Mouse (Mus musculus) small intestine, adult 2 months (tissue): ENCODE data around the gene S100a2. TPM values are rescaled to one million over a fixed set of nuclear protein-coding genes. Genes with fewer than 3 reads are reported as not detected.

Experiments used
- H3K27ac ChIP-seq: fragments of 200-500 bp; 2 replicates; pipeline ENCODE4 v1.5.1; 2012; ENCODE audit warnings: low read depth, low read length, control low read depth, inconsistent platforms; ENCODE audit not compliant: insufficient read depth
- H3K27me3 ChIP-seq: fragments of 200-500 bp; 2 replicates; pipeline ENCODE4 v1.6.1; 2012; ENCODE audit warnings: mild to moderate bottlenecking, moderate library complexity, low read length, inconsistent platforms; ENCODE audit not compliant: control insufficient read depth, insufficient read depth
- H3K36me3 ChIP-seq: fragments of 200-500 bp; 2 replicates; pipeline ENCODE4 v1.6.1; 2012; ENCODE audit warnings: mild to moderate bottlenecking, low read length, control low read depth, inconsistent platforms; ENCODE audit not compliant: control insufficient read depth, insufficient read depth
- H3K4me1 ChIP-seq: fragments of 200-500 bp; 2 replicates; pipeline ENCODE4 v1.6.1; 2012; ENCODE audit warnings: low read length, inconsistent platforms, mixed read lengths; ENCODE audit not compliant: control insufficient read depth, insufficient read depth, insufficient read length
- H3K4me3 ChIP-seq: fragments of 200-500 bp; 2 replicates; pipeline ENCODE4 v1.5.1; 2012; ENCODE audit warnings: low read depth, mild to moderate bottlenecking, control low read depth, inconsistent platforms, low read length, moderate library complexity
- CTCF ChIP-seq: fragments of 200-500 bp; IDR thresholded peaks from 2 replicates; pipeline ENCODE4 v1.5.1; 2012; ENCODE audit warnings: low read depth, mild to moderate bottlenecking, control low read depth, inconsistent platforms, low read length, moderate library complexity, mixed read lengths; ENCODE audit not compliant: insufficient replicate concordance, insufficient read length; ENCODE audit errors: extremely low read depth
- POLR2A ChIP-seq: fragments of 200-500 bp; IDR thresholded peaks from 2 replicates; pipeline ENCODE4 v1.6.1; 2012; ENCODE audit warnings: low read depth, mild to moderate bottlenecking, control low read depth, inconsistent platforms, low read length, moderate library complexity
- WGBS: fragments of 180-500 bp; shearing (Covaris S2); methylation state at CpG from one replicate; pipeline ENCODE4 v1.1.7; 2018; 5-methylcytosine and 5-hydroxymethylcytosine counted together
- polyA plus RNA-seq: library from polyadenylated mRNA; depleted of rRNA; stranded (reverse); fragments of >200 nt; gene quantifications from 2 replicates; pipeline ENCODE4 v1.2.3, GENCODE M21; 2012

Gene S100a2
- polyA plus RNA-seq, 1 experiment: not detected

DNA sequence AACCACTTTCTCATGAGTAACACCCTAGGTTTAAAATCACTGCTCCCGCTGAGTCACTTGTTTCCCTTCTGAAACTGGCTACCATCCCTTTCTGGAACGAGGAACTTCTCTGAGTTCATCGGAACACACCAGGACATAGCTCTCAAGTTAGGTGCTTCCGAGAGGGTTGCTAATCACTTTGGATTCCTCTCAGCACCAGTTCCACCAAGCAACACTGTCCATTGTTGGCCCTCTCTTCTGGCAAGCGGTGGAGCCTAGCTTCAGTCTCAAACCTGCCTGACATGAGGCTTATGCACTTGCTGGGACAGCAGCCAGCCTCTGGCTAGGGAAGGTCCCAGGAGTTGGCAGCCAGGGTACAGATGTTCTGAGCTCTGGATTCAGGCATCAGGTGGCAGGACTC, 15.4 kb upstream of the S100a2 start:
- Histone ChIP-seq H3K4me3 (no peak overlapping the region), H3K36me3 (no peaks in the 10 kb centered on the region), H3K4me1 (peaks cover 3% of the 10 kb centered on the region; the same call in 1 of the 2 replicates), H3K27ac (no peak overlapping the region), H3K27me3 (no peaks in the 10 kb centered on the region)
- TF ChIP-seq POLR2A (no peak), CTCF (no peak)
- 78% methylated on average over 5 of the region's 5 CpGs for WGBS

- Histone ChIP-seq H3K27me3 (no peaks in the 10 kb centered on the region), H3K27ac (no peak overlapping the region), H3K36me3 (no peaks in the 10 kb centered on the region), H3K4me1 (peaks cover 3% of the 10 kb centered on the region; the same call in 1 of the 2 replicates), H3K4me3 (no peak overlapping the region)
- 49% methylated on average over 3 of the region's 3 CpGs for WGBS
- no peak for TF ChIP-seq POLR2A
- TF ChIP-seq CTCF: no peak
Measured at GRCm38 (mm10) chr3:90575320-90575719, 14.7 kb upstream of the S100a2 start.

GRCm38 (mm10) chr3:90576351-90577001, 13.6 kb upstream of the S100a2 start:
- no peak overlapping the region for H3K4me3 ChIP-seq

GRCm38 (mm10) chr3:90579433-90579832, 10.6 kb upstream of the S100a2 start:
- WGBS: 80% methylated on average over 7 of the region's 7 CpGs
- no peak overlapping the region for H3K4me3 ChIP-seq
- H3K27me3 ChIP-seq: no peaks in the 10 kb centered on the region
- no peak overlapping the region for H3K27ac ChIP-seq
- H3K4me1 ChIP-seq: peaks cover 10% of the 10 kb centered on the region; the same call in 1 of the 2 replicates
- H3K36me3 ChIP-seq: no peaks in the 10 kb centered on the region
- TF ChIP-seq POLR2A (no peak), CTCF (no peak)

More at GRCm38 (mm10) chr3:90576351-90577001, 13.6 kb upstream of the S100a2 start:
- no peaks in the 10 kb centered on the region for H3K27me3 ChIP-seq
- H3K27ac ChIP-seq: no peak overlapping the region
- peaks cover 3% of the 10 kb centered on the region; the same call in 1 of the 2 replicates for H3K4me1 ChIP-seq
- no peaks in the 10 kb centered on the region for H3K36me3 ChIP-seq
- WGBS: 73% methylated on average over 10 of the region's 10 CpGs
- TF ChIP-seq POLR2A (no peak), CTCF (no peak)

DNA sequence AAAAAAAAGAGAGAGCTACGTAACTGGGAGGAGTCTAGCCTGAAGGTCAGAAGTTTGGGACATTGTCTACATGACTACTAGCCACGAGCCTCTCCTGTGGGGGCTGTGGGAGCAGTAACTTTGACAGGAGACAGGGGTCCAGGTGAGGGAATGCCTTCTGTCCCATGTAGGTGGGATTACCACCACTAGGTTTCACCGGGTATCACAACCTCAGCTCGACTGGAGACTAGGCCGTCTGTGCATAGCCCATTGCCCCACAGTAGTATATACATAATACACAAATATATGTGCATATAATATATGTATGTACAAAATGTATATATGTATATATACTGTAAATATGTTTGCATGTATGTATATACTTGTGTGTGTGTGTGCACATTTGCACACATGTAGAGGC, 8.9 kb upstream of the S100a2 start:
- Histone ChIP-seq H3K4me3 (no peak overlapping the region), H3K36me3 (no peaks in the 10 kb centered on the region), H3K27me3 (no peaks in the 10 kb centered on the region), H3K4me1 (peaks cover 9% of the 10 kb centered on the region; the same call in 1 of the 2 replicates), H3K27ac (no peak overlapping the region)
- TF ChIP-seq CTCF (no peak), POLR2A (no peak)
- 94% methylated on average over 5 of the region's 5 CpGs for WGBS

GRCm38 (mm10) chr3:90582156-90582555, 7.9 kb upstream of the S100a2 start:
- Histone ChIP-seq H3K4me3 (no peak overlapping the region), H3K36me3 (no peaks in the 10 kb centered on the region), H3K4me1 (peaks cover 18% of the 10 kb centered on the region), H3K27ac (no peak overlapping the region), H3K27me3 (no peaks in the 10 kb centered on the region)
- 96% methylated on average over 1 of the region's 1 CpGs for WGBS
- TF ChIP-seq CTCF (peak; percentile 36; the same call in 1 of the 2 replicates), POLR2A (no peak)

DNA sequence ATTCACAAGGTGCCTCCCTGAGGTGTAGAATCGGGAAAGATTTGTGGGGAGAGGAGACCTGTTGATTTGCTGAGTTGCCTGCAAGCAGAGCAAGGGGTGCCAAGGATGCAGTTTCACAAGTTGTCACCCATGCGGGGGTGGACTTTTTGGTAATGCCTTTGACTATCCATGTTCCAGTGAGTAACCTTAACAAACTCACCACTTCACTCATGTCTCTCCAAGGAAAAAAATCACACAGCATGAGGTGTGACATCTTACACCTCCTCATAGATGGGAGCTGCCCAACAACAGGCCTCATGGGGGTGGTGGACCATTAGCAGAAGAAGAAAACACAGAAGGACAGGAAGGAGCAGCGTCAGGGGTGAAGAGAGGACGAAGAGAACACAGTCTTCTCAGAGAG, 7.5 kb upstream of the S100a2 start:
- Histone ChIP-seq H3K36me3 (no peaks in the 10 kb centered on the region), H3K27ac (no peak overlapping the region), H3K4me3 (no peak overlapping the region), H3K4me1 (peaks cover 22% of the 10 kb centered on the region), H3K27me3 (no peaks in the 10 kb centered on the region)
- WGBS: 94% methylated on average over 4 of the region's 4 CpGs
- no peak for TF ChIP-seq CTCF
- TF ChIP-seq POLR2A: no peak
